Mouse (Mus musculus): ENCODE measurements around the gene Hnf1a. TPM values are rescaled to one million over a fixed set of nuclear protein-coding genes. Genes with fewer than 3 reads are reported as not detected.
"Not testable (repeated sequence)": the region's sequence is repeated elsewhere in the genome, so short reads cannot be mapped to it uniquely, and the experiment has no call there.

The Hnf1a gene
- polyA plus RNA-seq, 1 experiment from 2014 or later: not detected

GRCm38 (mm10) chr5:114942074-114942765 lies 28.7 kb downstream of the Hnf1a start, which contains the start of gene 2210016L21Rik:
Gene 2210016L21Rik (plus strand): TSS chr5:114942158.
- Histone ChIP-seq H3K4me3 (ENCODE audit: low read depth, low read length) (peak within 1 kb of the TSS; percentile 66), H3K4me2 (ENCODE audit: low read length) (peak within 1 kb of the TSS; percentile 79), H3K36me3 (ENCODE audit: control insufficient read depth, insufficient read depth, low read length) (peaks cover 17% of the 10 kb centered on the region), H3K4me1 (ENCODE audit: control insufficient read depth, insufficient read depth, low read length) (peaks cover 7% of the 10 kb centered on the region), H3K27me3 (replicated peaks; ENCODE audit: control insufficient read depth, insufficient read depth, low read length) (no peaks in the 10 kb centered on the region), H3K27ac (ENCODE audit: low read depth, low read length) (peak within 1 kb of the TSS; percentile 85), H3K9me3 (replicated peaks; ENCODE audit: control insufficient read depth, low read length) (no peaks in the 10 kb centered on the region), H3K9ac (ENCODE audit: low read length) (peak within 1 kb of the TSS; percentile 82)
- peak; percentile 97 for ATAC-seq
- DNase-seq (ENCODE audit: low spot score): peak; percentile 97
- 1% methylated on average over 39 of the region's 39 CpGs for WGBS

- H3K27me3 ChIP-seq (replicated peaks; ENCODE audit: control insufficient read depth, insufficient read depth, low read length); H3K36me3 ChIP-seq (ENCODE audit: control insufficient read depth, insufficient read depth, low read length); H3K4me3 ChIP-seq (ENCODE audit: low read depth, low read length); ATAC-seq; H3K9ac ChIP-seq (ENCODE audit: low read length); H3K4me2 ChIP-seq (ENCODE audit: low read length); H3K9me3 ChIP-seq (replicated peaks; ENCODE audit: control insufficient read depth, low read length); DNase-seq (ENCODE audit: low spot score); H3K27ac ChIP-seq (ENCODE audit: low read depth, low read length); H3K4me1 ChIP-seq (ENCODE audit: control insufficient read depth, insufficient read depth, low read length): not testable (repeated sequence)
- WGBS: 50% methylated on average over 3 of the region's 3 CpGs
Observed at GRCm38 (mm10) chr5:114941138-114941537, 29.8 kb downstream of the Hnf1a start.

DNA sequence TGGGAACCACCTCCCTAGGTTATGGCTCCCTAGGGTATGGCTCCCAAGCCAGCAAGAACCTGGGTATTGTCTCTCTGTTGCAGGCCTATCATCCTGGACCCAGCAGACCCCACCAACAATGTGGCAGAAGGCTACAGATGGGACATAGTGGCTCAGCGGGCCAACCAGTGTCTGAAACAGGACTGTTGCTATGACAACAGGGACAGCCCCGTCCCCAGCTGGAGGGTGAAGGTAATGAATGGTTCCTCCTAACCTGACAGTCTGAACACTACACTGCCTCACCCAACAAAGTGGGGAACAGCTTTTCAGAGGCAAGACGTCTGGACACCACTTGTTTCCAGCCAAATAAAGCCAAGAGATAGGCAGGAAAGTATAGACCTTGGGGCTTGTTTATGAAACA lies 35.1 kb downstream of the Hnf1a start:
- peak; percentile 17 for DNase-seq (ENCODE audit: low spot score)
- no peak overlapping the region for H3K4me2 ChIP-seq (ENCODE audit: low read length)
- no peak overlapping the region for H3K4me3 ChIP-seq (ENCODE audit: low read depth, low read length)
- no peak overlapping the region for H3K27ac ChIP-seq (ENCODE audit: low read depth, low read length)
- ATAC-seq: no peak
- H3K36me3 ChIP-seq (ENCODE audit: control insufficient read depth, insufficient read depth, low read length): no peaks in the 10 kb centered on the region
- WGBS: 17% methylated on average over 3 of the region's 3 CpGs
- H3K27me3 ChIP-seq (replicated peaks; ENCODE audit: control insufficient read depth, insufficient read depth, low read length): no peaks in the 10 kb centered on the region
- no peaks in the 10 kb centered on the region for H3K4me1 ChIP-seq (ENCODE audit: control insufficient read depth, insufficient read depth, low read length)
- H3K9ac ChIP-seq (ENCODE audit: low read length): no peak overlapping the region
- H3K9me3 ChIP-seq (replicated peaks; ENCODE audit: control insufficient read depth, low read length): no peaks in the 10 kb centered on the region

- Histone ChIP-seq H3K9me3 (replicated peaks; ENCODE audit: control insufficient read depth, low read length) (no peaks in the 10 kb centered on the region), H3K4me2 (ENCODE audit: low read length) (no peak overlapping the region), H3K36me3 (ENCODE audit: control insufficient read depth, insufficient read depth, low read length) (no peaks in the 10 kb centered on the region), H3K9ac (ENCODE audit: low read length) (no peak overlapping the region), H3K4me1 (ENCODE audit: control insufficient read depth, insufficient read depth, low read length) (no peaks in the 10 kb centered on the region), H3K27me3 (replicated peaks; ENCODE audit: control insufficient read depth, insufficient read depth, low read length) (no peaks in the 10 kb centered on the region), H3K27ac (ENCODE audit: low read depth, low read length) (no peak overlapping the region), H3K4me3 (ENCODE audit: low read depth, low read length) (no peak overlapping the region)
- DNase-seq (ENCODE audit: low spot score) (no peak), ATAC-seq (no peak)
- WGBS: 82% methylated on average over 8 of the region's 8 CpGs
Observed at GRCm38 (mm10) chr5:114933206-114933605, 37.7 kb downstream of the Hnf1a start.

DNA sequence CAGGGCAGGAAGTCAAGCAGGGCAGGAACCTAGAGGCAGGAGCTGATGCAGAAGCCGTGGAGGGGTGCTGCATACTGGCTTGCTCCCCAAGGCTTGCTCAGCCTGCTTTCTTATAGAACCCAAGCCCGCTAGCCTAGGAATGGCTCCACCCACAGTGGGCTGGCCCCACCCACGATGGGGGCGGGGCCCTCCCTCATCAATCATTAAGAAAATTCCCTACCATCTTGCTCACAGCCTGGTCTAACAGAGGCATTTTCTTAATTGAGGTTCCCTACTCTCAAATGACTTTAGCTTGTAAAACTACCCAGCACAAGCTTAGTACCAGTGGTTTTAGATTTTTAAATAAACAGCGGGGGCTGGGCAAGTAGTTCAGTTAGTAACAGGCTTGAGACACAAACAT lies 39.3 kb downstream of the Hnf1a start:
- Histone ChIP-seq H3K9me3 (replicated peaks; ENCODE audit: control insufficient read depth, low read length) (no peaks in the 10 kb centered on the region), H3K9ac (ENCODE audit: low read length) (no peak overlapping the region), H3K4me2 (ENCODE audit: low read length) (no peak overlapping the region), H3K36me3 (ENCODE audit: control insufficient read depth, insufficient read depth, low read length) (no peaks in the 10 kb centered on the region), H3K27ac (ENCODE audit: low read depth, low read length) (no peak overlapping the region), H3K27me3 (replicated peaks; ENCODE audit: control insufficient read depth, insufficient read depth, low read length) (no peaks in the 10 kb centered on the region), H3K4me1 (ENCODE audit: control insufficient read depth, insufficient read depth, low read length) (no peaks in the 10 kb centered on the region), H3K4me3 (ENCODE audit: low read depth, low read length) (no peak overlapping the region)
- DNase-seq (ENCODE audit: low spot score) (no peak), ATAC-seq (no peak)
- WGBS: 65% methylated on average over 5 of the region's 5 CpGs

- DNase-seq (ENCODE audit: low spot score) (no peak), ATAC-seq (no peak)
- H3K9me3 ChIP-seq (replicated peaks; ENCODE audit: control insufficient read depth, low read length): peaks cover 3% of the 10 kb centered on the region; the same call in 1 of the 2 replicates
- H3K4me2 ChIP-seq (ENCODE audit: low read length): no peak overlapping the region
- H3K36me3 ChIP-seq (ENCODE audit: control insufficient read depth, insufficient read depth, low read length): no peaks in the 10 kb centered on the region
- no peaks in the 10 kb centered on the region for H3K27me3 ChIP-seq (replicated peaks; ENCODE audit: control insufficient read depth, insufficient read depth, low read length)
- H3K4me3 ChIP-seq (ENCODE audit: low read depth, low read length): no peak overlapping the region
- 87% methylated on average over 9 of the region's 9 CpGs for WGBS
- H3K27ac ChIP-seq (ENCODE audit: low read depth, low read length): no peak overlapping the region
- H3K9ac ChIP-seq (ENCODE audit: low read length): no peak overlapping the region
- H3K4me1 ChIP-seq (ENCODE audit: control insufficient read depth, insufficient read depth, low read length): no peaks in the 10 kb centered on the region
Observed at GRCm38 (mm10) chr5:114926753-114927152, 44.1 kb downstream of the Hnf1a start.

GRCm38 (mm10) chr5:114926153-114926684 lies 44.7 kb downstream of the Hnf1a start:
- DNase-seq (ENCODE audit: low spot score): no peak
- H3K9me3 ChIP-seq (replicated peaks; ENCODE audit: control insufficient read depth, low read length): peaks cover 3% of the 10 kb centered on the region; the same call in 1 of the 2 replicates
- H3K4me2 ChIP-seq (ENCODE audit: low read length): no peak overlapping the region
- H3K4me1 ChIP-seq (ENCODE audit: control insufficient read depth, insufficient read depth, low read length): no peaks in the 10 kb centered on the region
- no peak overlapping the region for H3K4me3 ChIP-seq (ENCODE audit: low read depth, low read length)
- H3K27ac ChIP-seq (ENCODE audit: low read depth, low read length): no peak overlapping the region
- no peak for ATAC-seq
- WGBS: 82% methylated on average over 1 of the region's 1 CpGs
- no peaks in the 10 kb centered on the region for H3K27me3 ChIP-seq (replicated peaks; ENCODE audit: control insufficient read depth, insufficient read depth, low read length)
- H3K36me3 ChIP-seq (ENCODE audit: control insufficient read depth, insufficient read depth, low read length): no peaks in the 10 kb centered on the region
- no peak overlapping the region for H3K9ac ChIP-seq (ENCODE audit: low read length)

DNA sequence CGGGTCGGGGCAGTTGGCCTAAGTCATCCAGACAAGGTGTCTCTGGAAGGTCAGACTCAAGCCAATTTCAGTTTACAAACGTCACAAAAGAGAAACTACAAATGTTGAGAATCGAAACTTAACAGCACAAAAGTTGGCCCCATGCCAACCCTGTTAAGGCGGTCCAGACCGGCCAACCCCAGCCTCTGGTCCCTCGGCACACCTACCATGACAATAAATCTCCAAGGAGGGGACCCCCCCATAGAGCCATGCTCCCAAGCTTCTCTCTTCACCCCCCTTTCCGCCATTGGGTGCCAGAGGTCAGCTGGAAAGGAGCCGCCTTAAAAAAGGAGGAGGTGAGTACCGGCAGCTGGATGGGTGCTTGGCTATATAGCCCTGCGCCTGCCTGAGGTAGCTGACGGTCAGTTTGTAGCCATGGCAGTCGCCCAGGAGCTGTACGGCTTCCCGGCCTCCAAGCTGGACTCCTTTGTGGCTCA lies 47.9 kb downstream of the Hnf1a start, which contains the start of gene Oasl1:
Oasl1 (plus strand) TSS at position 243 of the 476 bp plus-strand sequence.
- ATAC-seq (no peak), DNase-seq (ENCODE audit: low spot score) (peak; percentile 29)
- Histone ChIP-seq H3K36me3 (ENCODE audit: control insufficient read depth, insufficient read depth, low read length) (no peaks in the 10 kb centered on the region), H3K27ac (ENCODE audit: low read depth, low read length) (no peak within 1 kb of the TSS), H3K4me2 (ENCODE audit: low read length) (peak within 1 kb of the TSS; percentile 20), H3K4me1 (ENCODE audit: control insufficient read depth, insufficient read depth, low read length) (no peaks in the 10 kb centered on the region), H3K27me3 (replicated peaks; ENCODE audit: control insufficient read depth, insufficient read depth, low read length) (no peaks in the 10 kb centered on the region), H3K9me3 (replicated peaks; ENCODE audit: control insufficient read depth, low read length) (peaks cover 3% of the 10 kb centered on the region; the same call in 1 of the 2 replicates), H3K4me3 (ENCODE audit: low read depth, low read length) (no peak within 1 kb of the TSS), H3K9ac (ENCODE audit: low read length) (no peak within 1 kb of the TSS)
- 39% methylated on average over 15 of the region's 15 CpGs for WGBS

DNA sequence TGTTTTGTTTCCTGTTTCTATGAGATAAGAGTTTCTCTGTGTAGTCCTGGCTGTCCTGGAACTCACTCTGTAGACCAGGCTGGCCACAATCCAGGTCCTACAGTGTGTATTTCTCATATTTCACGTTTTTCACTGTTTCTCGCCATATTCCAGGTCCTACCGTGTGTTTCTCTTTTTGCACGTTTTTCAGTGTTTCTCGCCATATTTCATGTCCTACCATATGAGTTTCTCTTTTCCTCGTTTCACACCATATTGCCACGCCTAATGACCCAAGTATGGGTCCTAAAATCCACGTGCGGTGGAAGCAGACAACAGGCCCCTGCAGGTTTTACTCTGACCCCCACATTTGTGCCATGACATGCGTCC lies 48.5 kb downstream of the Hnf1a start:
- no peak overlapping the region for H3K27ac ChIP-seq (ENCODE audit: low read depth, low read length)
- DNase-seq (ENCODE audit: low spot score) (no peak), ATAC-seq (no peak)
- no peak overlapping the region for H3K9ac ChIP-seq (ENCODE audit: low read length)
- H3K9me3 ChIP-seq (replicated peaks; ENCODE audit: control insufficient read depth, low read length): peaks cover 3% of the 10 kb centered on the region; the same call in 1 of the 2 replicates
- no peak overlapping the region for H3K4me2 ChIP-seq (ENCODE audit: low read length)
- H3K27me3 ChIP-seq (replicated peaks; ENCODE audit: control insufficient read depth, insufficient read depth, low read length): no peaks in the 10 kb centered on the region
- no peaks in the 10 kb centered on the region for H3K4me1 ChIP-seq (ENCODE audit: control insufficient read depth, insufficient read depth, low read length)
- no peak overlapping the region for H3K4me3 ChIP-seq (ENCODE audit: low read depth, low read length)
- WGBS: 67% methylated on average over 10 of the region's 10 CpGs
- H3K36me3 ChIP-seq (ENCODE audit: control insufficient read depth, insufficient read depth, low read length): no peaks in the 10 kb centered on the region

Measured in forebrain, embryonic 14.5 days (tissue).